Mouse (Mus musculus) Muller cell, postnatal 12 days (primary cell): ENCODE measurements around the gene Btbd35f22.
"Not testable (repeated sequence)": the region's sequence is repeated elsewhere in the genome, so short reads cannot be mapped to it uniquely, and the experiment has no call there.

ENCODE experiments used
- DNase-seq: peaks from one replicate; pipeline ENCODE4 v3.0.0-alpha.2; 2015; ENCODE audit errors: inconsistent ontology term

The Btbd35f22 gene

GRCm38 (mm10) chrX:32047529-32047928 is at the start of gene Btbd35f22:
Btbd35f22 (plus strand) TSS chrX:32047829.
- not testable (repeated sequence) for DNase-seq
